Mouse (Mus musculus): ENCODE results near the gene Ciart.

DNA sequence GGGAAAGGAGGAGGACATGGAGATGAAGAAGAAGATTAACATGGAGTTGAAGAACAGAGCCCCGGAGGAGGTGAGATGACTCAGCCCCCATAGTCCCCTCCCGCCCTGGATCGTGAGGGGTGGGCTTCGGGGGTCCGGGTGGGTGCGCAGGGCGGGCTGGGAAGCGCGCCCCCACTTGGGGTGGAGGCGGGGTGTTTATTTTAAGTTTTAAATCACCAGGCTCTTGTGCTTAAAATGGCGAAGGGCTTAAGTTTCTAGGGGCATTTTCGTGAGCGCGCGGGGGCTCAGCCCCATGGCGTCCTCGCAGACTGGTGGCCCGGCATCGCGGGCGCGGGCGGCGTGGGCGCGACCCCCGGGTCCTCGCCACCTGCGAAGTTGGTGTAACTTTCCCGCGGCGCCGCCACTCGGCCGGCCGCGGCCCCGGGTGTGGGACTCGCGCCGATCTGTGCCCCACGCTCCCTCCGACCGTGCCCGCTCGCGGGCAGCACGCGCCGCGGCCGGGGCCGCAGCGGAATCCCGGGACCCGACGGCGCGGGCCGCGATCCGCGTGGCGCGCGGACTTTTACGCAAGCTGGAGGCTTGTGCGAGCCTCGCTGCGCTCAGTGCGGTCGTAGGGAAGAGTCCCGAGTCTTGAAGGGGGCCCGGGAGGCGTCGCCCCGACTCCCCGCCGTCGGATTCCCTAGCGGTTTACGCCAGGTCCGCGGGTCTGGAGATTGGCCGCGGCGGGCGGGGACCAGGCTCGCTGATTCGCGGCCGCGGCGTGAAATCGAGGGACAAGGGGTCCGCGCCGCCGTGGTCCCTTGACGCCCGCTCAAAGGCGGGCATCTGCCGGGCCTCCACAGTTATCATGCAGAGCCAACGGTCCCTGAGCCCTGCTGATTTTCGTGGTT is 47.8 kb upstream of the Ciart start:
- TF ChIP-seq EP300 (IDR thresholded peaks at IDR 0.05; ENCODE audit: low read depth) = no peak
- no peak for TF ChIP-seq CTCF (IDR thresholded peaks at IDR 0.05; ENCODE audit: low read depth)

All from heart, postnatal 0 days (tissue).